Comparison of ENCODE assay signal across 9 mouse cellular contexts in genomic region chr5:88688583-88689187, GRCm38 (mm10). TPM values are rescaled to one million over a fixed set of nuclear protein-coding genes. Genes with fewer than 3 reads are reported as not detected.
A peak's percentile ranks its signal among the peaks of the same experiment; 100 is the strongest.
DNase-seq lines count a peak whose midpoint lies in the region; ATAC-seq and TF ChIP-seq lines count a peak whose summit lies in the region.
"Had no signal": no experiment of that assay in that cellular context is flagged by ENCODE, and none has a peak within 500 bp of the region (broad histone marks: within the 10 kb centered on the region; RNA-seq: fewer than 3 reads in every experiment).

No protein-coding gene starts in this region.

- H3K27me3 ChIP-seq in kidney, embryonic 15.5 days: peaks cover 23% of the 10 kb centered on the region
- no peaks in the 10 kb centered on the region for H3K27me3 ChIP-seq in myocyte (ENCODE audit: control insufficient read depth, insufficient read depth, insufficient read length)

- 0 out of 2 replicates have a peak, but pooled peaks have one; percentile 42 for ATAC-seq in kidney, embryonic 15.5 days (replicated peaks; ENCODE audit: low FRiP score)
- ATAC-seq in erythroblast, adult 5-6 weeks (replicated peaks; ENCODE audit: low FRiP score, poor library complexity, severe bottlenecking): peak; percentile 33; the same call in 1 of the 2 replicates

- H3K4me1 ChIP-seq in kidney, embryonic 15.5 days: no peaks in the 10 kb centered on the region

- no peak overlapping the region for H3K4me2 ChIP-seq in kidney, embryonic 15.5 days
- H3K4me2 ChIP-seq in myocyte (ENCODE audit: low read depth): peak overlapping the region; percentile 58

- H3K9me3 ChIP-seq in kidney, embryonic 15.5 days (replicated peaks): no peaks in the 10 kb centered on the region

- H3K4me3 ChIP-seq in kidney, embryonic 15.5 days (replicated peaks): no peak overlapping the region
- H3K4me3 ChIP-seq in myocyte: no peak overlapping the region

- no peak overlapping the region for H3K9ac ChIP-seq in kidney, embryonic 15.5 days

- H3K79me2 ChIP-seq in myocyte (ENCODE audit: control insufficient read depth, insufficient read depth): no peaks in the 10 kb centered on the region

- TF ChIP-seq POLR2A in myocyte (IDR thresholded peaks at IDR 0.05; ENCODE audit: insufficient read length, low read depth): no peak

- no peak overlapping the region for H3K27ac ChIP-seq in kidney, embryonic 15.5 days

- WGBS in kidney, embryonic 15.5 days: 73% methylated on average over 15 of the region's 15 CpGs

- no peaks in the 10 kb centered on the region for H3K36me3 ChIP-seq in kidney, embryonic 15.5 days
- H3K36me3 ChIP-seq in myocyte (ENCODE audit: control insufficient read depth, insufficient read depth): no peaks in the 10 kb centered on the region

- no peak overlapping the region for H3ac ChIP-seq in myocyte (ENCODE audit: control insufficient read depth, insufficient read length)

- no peak for DNase-seq in kidney, postnatal 36 days
- DNase-seq in ES-CJ7 (ENCODE audit: low read depth, low spot score): peak; percentile 88
- DNase-seq in thymus, postnatal 4 days: no peak
- no peak for DNase-seq in left cerebral cortex, postnatal 25 days (ENCODE audit: low spot score in 2 of 2)
- DNase-seq in thymus, postnatal 25 days: no peak
- DNase-seq: heart, postnatal 4 days had no signal

- intact Hi-C loops in left cerebral cortex, postnatal 25 days (cut with DNase I): no loop called here

TF ChIP-seq in myocyte, 11 proteins besides CTCF, POLR2A, EP300 and RAD21:
- TF ChIP-seq MYOG (IDR thresholded peaks at IDR 0.05; ENCODE audit: control insufficient read depth in 1 of 3, insufficient read depth in 1 of 3, insufficient read length in 2 of 3, low read depth in 2 of 3): no peak
- no peak for TF ChIP-seq USF1 (IDR thresholded peaks at IDR 0.05; ENCODE audit: low read depth)
- no peak for TF ChIP-seq TCF3 (IDR thresholded peaks at IDR 0.05; ENCODE audit: insufficient read length, low read depth)
- 0 out of 2 replicates have a peak, but pooled peaks have one; percentile 4 for TF ChIP-seq CEBPB (IDR thresholded peaks at IDR 0.05; ENCODE audit: insufficient read depth, poor library complexity, severe bottlenecking)
- TF ChIP-seq E2F4 (IDR thresholded peaks at IDR 0.05; ENCODE audit: insufficient read depth): no peak

RNA-seq across cellular contexts. Expression of gene Grsf1, which starts 12.7 kb away (rescaled TPM):
- 57.8 and 61.0 TPM in 2 replicates for polyA plus RNA-seq in kidney, embryonic 15.5 days (2015; fragmentation: Nextera tagmentation; extraction: Ambion mirVana)
- total RNA-seq in erythroblast, adult 5-6 weeks (2015; ENCODE audit: low replicate concordance): 15.9 and 26.3 TPM in 2 replicates
- total RNA-seq in erythroblast, adult 5-6 weeks (2017; ENCODE audit: low replicate concordance): 17.6 and 31.3 TPM in 2 replicates
- polyA plus RNA-seq in myocyte (2012; fragmentation: generic; extraction: Trizol): 29.5 TPM
- 100 to 1,000 TPM; 100 to 109 TPM for total RNA-seq in left cerebral cortex, postnatal 25 days (2021)

RNA-seq across cellular contexts. Expression of gene Mob1b, which starts 32.0 kb away (rescaled TPM):
- 10.1 and 12.1 TPM in 2 replicates for polyA plus RNA-seq in kidney, embryonic 15.5 days (2015; fragmentation: Nextera tagmentation; extraction: Ambion mirVana)
- 21.7 and 33.6 TPM in 2 replicates for total RNA-seq in erythroblast, adult 5-6 weeks (2015; ENCODE audit: low replicate concordance)
- 15.7 and 19.4 TPM in 2 replicates for total RNA-seq in erythroblast, adult 5-6 weeks (2017; ENCODE audit: low replicate concordance)
- 4.6 TPM for polyA plus RNA-seq in myocyte (2012; fragmentation: generic; extraction: Trizol)
- total RNA-seq in left cerebral cortex, postnatal 25 days (2021): 10 to 100 TPM; 29.5 to 32.9 TPM
